Mouse (Mus musculus): ENCODE measurements around the gene Pa2g4. TPM values are rescaled to one million over a fixed set of nuclear protein-coding genes. Genes with fewer than 3 reads are reported as not detected.

The Pa2g4 gene
- 36.9 TPM for polyA plus RNA-seq (2017; shearing (Covaris generic))

GRCm38 (mm10) chr10:128565788-128566531 lies at the start of gene Pa2g4:
TSS of gene Pa2g4 (minus strand) at chr10:128565987.

GRCm38 (mm10) chr10:128589464-128590192 lies 23.8 kb upstream of the Pa2g4 start, which contains the start of gene Erbb3:
TSS of gene Erbb3 (minus strand) at chr10:128589652.

GRCm38 (mm10) chr10:128548947-128549681 lies 16.7 kb downstream of the Pa2g4 start, which contains the start of gene Rpl41:
TSS of gene Rpl41 (minus strand) at chr10:128549305.

DNA sequence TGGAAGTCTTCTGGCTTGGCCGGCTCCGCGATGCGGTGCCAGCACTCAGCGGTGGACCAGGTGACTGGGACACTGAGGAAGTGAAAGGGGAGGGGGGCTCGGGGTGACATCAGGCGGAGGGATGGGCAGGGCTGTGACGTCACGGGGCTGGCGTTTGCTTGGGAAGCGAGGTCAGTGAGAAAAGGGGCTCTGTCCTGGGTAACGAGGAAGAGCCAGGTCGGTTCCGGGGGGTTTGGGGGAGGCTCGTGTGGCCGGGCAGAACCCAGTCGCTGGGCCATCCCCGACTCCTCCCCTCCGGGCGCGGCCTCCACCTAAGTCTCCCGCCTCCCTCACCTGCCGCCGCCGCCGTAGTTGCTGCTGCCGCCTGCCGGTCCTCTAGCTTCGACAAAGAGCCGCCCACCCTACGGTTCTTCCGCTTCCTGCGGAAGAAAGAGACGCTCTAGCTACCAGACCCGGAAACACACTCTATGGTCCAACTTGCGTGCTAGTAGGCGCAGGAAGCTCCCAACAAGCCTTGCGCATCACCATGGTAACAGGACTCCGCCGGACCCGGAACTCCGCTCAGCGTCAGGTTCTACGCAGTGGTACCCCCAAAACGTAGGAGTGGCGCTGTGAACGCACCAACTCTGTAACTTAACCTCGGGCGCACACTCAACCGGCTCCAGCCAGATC lies 18.3 kb downstream of the Pa2g4 start, which contains the start of gene Zc3h10:
Gene Zc3h10 (minus strand): TSS at position 414 of the 672 bp plus-strand sequence.

GRCm38 (mm10) chr10:128525671-128526308 lies 40.0 kb downstream of the Pa2g4 start, which contains the start of gene Esyt1:
TSS of gene Esyt1 (minus strand) at chr10:128525871.

Other genes with a start within 250 kb of the Pa2g4 start
- 121 TPM for gene Cnpy2, start 243.5 kb downstream of the Pa2g4 start, polyA plus RNA-seq (2017; shearing (Covaris generic))
- 164 TPM for gene Cs, start 228.3 kb downstream of the Pa2g4 start, polyA plus RNA-seq (2017; shearing (Covaris generic))
- 35.0 TPM for gene Coq10a, start 197.0 kb downstream of the Pa2g4 start, polyA plus RNA-seq (2017; shearing (Covaris generic))
- gene Ankrd52, start 188.9 kb downstream of the Pa2g4 start, polyA plus RNA-seq (2017; shearing (Covaris generic)) = 7.0 TPM
- gene Slc39a5, start 164.8 kb downstream of the Pa2g4 start, polyA plus RNA-seq (2017; shearing (Covaris generic)) = 0.32 TPM
- gene Nabp2, start 154.5 kb downstream of the Pa2g4 start, polyA plus RNA-seq (2017; shearing (Covaris generic)) = 104 TPM
- 39.7 TPM for gene Rnf41, start 154.3 kb downstream of the Pa2g4 start, polyA plus RNA-seq (2017; shearing (Covaris generic))
- 127 TPM for gene Smarcc2, start 106.7 kb downstream of the Pa2g4 start, polyA plus RNA-seq (2017; shearing (Covaris generic))
- gene Myl6, start 71.8 kb downstream of the Pa2g4 start, polyA plus RNA-seq (2017; shearing (Covaris generic)) = 1,369 TPM
- 3.9 TPM for gene Myl6b, start 67.3 kb downstream of the Pa2g4 start, polyA plus RNA-seq (2017; shearing (Covaris generic))
- 222 TPM for gene Esyt1, start 40.1 kb downstream of the Pa2g4 start, polyA plus RNA-seq (2017; shearing (Covaris generic))
- 24.2 TPM for gene Zc3h10, start 18.2 kb downstream of the Pa2g4 start, polyA plus RNA-seq (2017; shearing (Covaris generic))
- gene Rpl41, start 16.7 kb downstream of the Pa2g4 start, polyA plus RNA-seq (2017; shearing (Covaris generic)) = 2,319 TPM
- gene Erbb3, start 23.7 kb upstream of the Pa2g4 start, polyA plus RNA-seq (2017; shearing (Covaris generic)) = 7.2 TPM
- gene Rps26, start 60.8 kb upstream of the Pa2g4 start, polyA plus RNA-seq (2017; shearing (Covaris generic)) = 653 TPM
- 127 TPM for gene Ikzf4, start 80.0 kb upstream of the Pa2g4 start, polyA plus RNA-seq (2017; shearing (Covaris generic))
- gene Suox, start 108.1 kb upstream of the Pa2g4 start, polyA plus RNA-seq (2017; shearing (Covaris generic)) = 56.1 TPM
- 50.8 TPM for gene Rab5b, start 130.3 kb upstream of the Pa2g4 start, polyA plus RNA-seq (2017; shearing (Covaris generic))
- gene Pmel, start 138.2 kb upstream of the Pa2g4 start, polyA plus RNA-seq (2017; shearing (Covaris generic)) = 6.1 TPM
- 42.1 TPM for gene Cdk2, start 139.0 kb upstream of the Pa2g4 start, polyA plus RNA-seq (2017; shearing (Covaris generic))
- gene Dgka, start 178.9 kb upstream of the Pa2g4 start, polyA plus RNA-seq (2017; shearing (Covaris generic)) = 752 TPM
- 45.9 TPM for gene Pym1, start 181.9 kb upstream of the Pa2g4 start, polyA plus RNA-seq (2017; shearing (Covaris generic))
- gene Mmp19, start 224.9 kb upstream of the Pa2g4 start, polyA plus RNA-seq (2017; shearing (Covaris generic)) = 0.07 TPM
- gene Dnajc14, start 238.1 kb upstream of the Pa2g4 start, polyA plus RNA-seq (2017; shearing (Covaris generic)) = 98.2 TPM
- gene Tmem198b, start 238.4 kb upstream of the Pa2g4 start, polyA plus RNA-seq (2017; shearing (Covaris generic)) = 5.9 TPM